Mouse (Mus musculus) G1E (cell line): Measurements from ENCODE around the gene Farp2.

Experiments used
- CTCF ChIP-seq: IDR thresholded peaks from 2 replicates; pipeline ENCODE4 v1.5.1; 2012; ENCODE audit warnings: low read depth, low read length, inconsistent platforms, mixed read lengths
- GATA1 ChIP-seq: IDR thresholded peaks from 2 replicates; pipeline ENCODE4 v1.6.1; 2012; ENCODE audit warnings: borderline replicate concordance, low read length, inconsistent platforms, mixed read lengths
- GATA2 ChIP-seq: IDR thresholded peaks from 2 replicates; pipeline ENCODE4 v1.6.1; 2012; ENCODE audit warnings: low read depth, low read length, inconsistent platforms, borderline replicate concordance
- POLR2AphosphoS5 ChIP-seq: IDR thresholded peaks from 2 replicates; pipeline ENCODE4 v1.6.1; 2012; ENCODE audit warnings: low read depth, low read length, inconsistent platforms; ENCODE audit not compliant: insufficient replicate concordance
- TAL1 ChIP-seq: conservative IDR thresholded peaks from 2 replicates; pipeline ENCODE4 v1.6.1; 2012; ENCODE audit warnings: low read depth, low read length, inconsistent platforms, mixed read lengths

- TF ChIP-seq CTCF (no peak), GATA1 (no peak), POLR2AphosphoS5 (no peak), GATA2 (no peak), TAL1 (no peak)
Measured at GRCm38 (mm10) chr1:93567717-93568497, 56.0 kb downstream of the Farp2 start.
